Mouse (Mus musculus) liver, embryonic 14.5 days (tissue): ENCODE data around the gene Gm49395. TPM values are rescaled to one million over a fixed set of nuclear protein-coding genes. Genes with fewer than 3 reads are reported as not detected.

Experiments used
- ATAC-seq: fragments of 200-750 bp; cut with Nextera tagmentation; 2 replicates; pipeline ENCODE4 v1.8.0; 2017; ENCODE audit warnings: moderate number of reproducible peaks, mild to moderate bottlenecking, moderate library complexity; ENCODE audit not compliant: insufficient read depth
- DNase-seq, 3 experiments: peaks; one replicate each; pipeline ENCODE4 v3.0.0-alpha.2; 2012 to 2013; ENCODE audit warnings: low read depth in 3 of 3, low spot score in 3 of 3
- H3K27ac ChIP-seq: fragments of 300-500 bp; sonication (generic); 2 replicates; pipeline ENCODE4 v1.5.1; 2014; ENCODE audit warnings: moderate library complexity, mild to moderate bottlenecking, control low read depth, inconsistent platforms
- H3K27me3 ChIP-seq: fragments of 300-500 bp; sonication (generic); 2 replicates; pipeline ENCODE4 v1.6.1; 2014; ENCODE audit warnings: mild to moderate bottlenecking, low read length, moderate library complexity; ENCODE audit not compliant: control insufficient read depth, insufficient read depth
- H3K36me3 ChIP-seq: fragments of 300-500 bp; sonication (generic); replicated peaks from 2 replicates; pipeline ENCODE4 v1.6.1; 2014; ENCODE audit warnings: low read depth; ENCODE audit not compliant: control insufficient read depth, insufficient read depth
- H3K4me1 ChIP-seq, 2 experiments: fragments of 200-500 bp in 1 of 2; fragments of 300-500 bp in 1 of 2; sonication (generic) in 1 of 2; replicated peaks; 2 replicates each; pipeline ENCODE4 v1.6.1; 2012 to 2014; ENCODE audit warnings: antibody characterized with exemption in 1 of 2, inconsistent platforms in 1 of 2, low read length in 1 of 2; ENCODE audit not compliant: control insufficient read depth in 2 of 2, insufficient read depth in 2 of 2
- H3K4me2 ChIP-seq: fragments of 300-500 bp; sonication (generic); 2 replicates; pipeline ENCODE4 v1.6.1; 2014; ENCODE audit warnings: low read depth, mild to moderate bottlenecking, control low read depth, moderate library complexity
- H3K4me3 ChIP-seq, 2 experiments: fragments of 200-500 bp in 1 of 2; fragments of 300-500 bp in 1 of 2; sonication (generic) in 1 of 2; 2 replicates each; pipeline ENCODE4 v1.5.1; 2012 to 2014; ENCODE audit warnings: low read depth in 2 of 2, low read length in 2 of 2, mild to moderate bottlenecking in 2 of 2, control low read depth in 1 of 2, inconsistent platforms in 1 of 2, moderate library complexity in 1 of 2; ENCODE audit not compliant: insufficient read depth in 1 of 2
- H3K9ac ChIP-seq: fragments of 300-500 bp; sonication (generic); replicated peaks from 2 replicates; pipeline ENCODE4 v1.6.1; 2014; ENCODE audit warnings: mild to moderate bottlenecking, control low read depth, moderate library complexity
- H3K9me3 ChIP-seq: fragments of 300-500 bp; sonication (generic); 2 replicates; pipeline ENCODE4 v1.6.1; 2016; ENCODE audit warnings: low read length, mixed read lengths; ENCODE audit not compliant: control insufficient read depth
- CTCF ChIP-seq: IDR thresholded peaks from 2 replicates; pipeline ENCODE4 v1.5.1; 2016; ENCODE audit warnings: antibody characterized with exemption, low read depth, control low read depth
- EP300 ChIP-seq: IDR thresholded peaks from 2 replicates; pipeline ENCODE4 v1.6.1; 2016; ENCODE audit warnings: antibody characterized with exemption, low read depth
- WGBS: fragments of 180-500 bp; shearing (Covaris S2); extraction: QIAGEN DNeasy Blood & Tissue Kit; methylation state at CpG from one replicate; pipeline ENCODE4 v1.1.7; 2014; ENCODE audit not compliant: insufficient replicate concordance; 5-methylcytosine and 5-hydroxymethylcytosine counted together
- polyA plus RNA-seq, 2 experiments: library from polyadenylated mRNA; depleted of rRNA in 1 of 2; stranded (reverse) in 1 of 2; unstranded in 1 of 2; fragments of >200 nt; fragmentation: Nextera tagmentation in 1 of 2; extraction: Ambion mirVana in 1 of 2; gene quantifications; 2 replicates each; pipeline versions ENCODE4 v1.2.1 to v1.2.3; 2012 to 2014

Gm49395 gene
- polyA plus RNA-seq, 2 experiments: 0.58 to 3.2 TPM

DNA sequence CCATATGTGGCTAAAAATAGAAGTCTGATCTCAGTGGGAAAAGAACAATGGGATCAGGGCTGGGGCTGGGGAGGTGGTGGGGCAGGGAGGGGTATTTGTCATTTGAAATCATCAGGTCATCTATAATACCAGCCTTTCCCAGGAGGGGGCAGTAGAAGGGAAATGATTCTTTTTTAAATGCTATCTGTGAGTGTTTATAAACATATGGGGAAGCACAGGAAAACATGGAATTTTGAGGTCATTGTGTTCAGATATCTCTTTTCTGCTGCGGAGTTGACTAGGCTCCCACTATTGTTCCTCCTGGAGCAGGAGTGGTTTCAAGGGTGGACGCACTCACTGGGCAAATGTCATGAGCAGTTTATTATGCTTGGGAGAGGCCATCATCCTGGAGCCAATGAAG lies 114.6 kb downstream of the Gm49395 start:
- Histone ChIP-seq H3K9me3 (no peaks in the 10 kb centered on the region), H3K4me1 (no peaks in the 10 kb centered on the region), H3K27me3 (no peaks in the 10 kb centered on the region), H3K27ac (no peak overlapping the region), H3K36me3 (no peaks in the 10 kb centered on the region), H3K4me3 (no peak overlapping the region), H3K4me2 (no peak overlapping the region), H3K9ac (no peak overlapping the region)
- ATAC-seq (no peak), DNase-seq (no peak)
- WGBS: 32% methylated on average over 2 of the region's 2 CpGs
- TF ChIP-seq CTCF (peak; percentile 27), EP300 (no peak)

Other genes with a start within 250 kb of the Gm49395 start
- 0.29 and 0.47 TPM in 2 replicates for gene Itga2, start 169.8 kb downstream of the Gm49395 start, polyA plus RNA-seq (2012; rRNA removed)
- 0.58 and 0.72 TPM in 2 replicates for gene Itga2, start 169.8 kb downstream of the Gm49395 start, polyA plus RNA-seq (2014; fragmentation: Nextera tagmentation; extraction: Ambion mirVana)
- 14.8 and 19.2 TPM in 2 replicates for gene Pelo, start 11.7 kb downstream of the Gm49395 start, polyA plus RNA-seq (2012; rRNA removed)
- gene Pelo, start 11.7 kb downstream of the Gm49395 start, polyA plus RNA-seq (2014; fragmentation: Nextera tagmentation; extraction: Ambion mirVana): 4.9 and 5.2 TPM in 2 replicates
- 0.81 and 0.94 TPM in 2 replicates for gene Itga1, start within 50 bp of the Gm49395 start, polyA plus RNA-seq (2012; rRNA removed)
- 2.8 and 3.5 TPM in 2 replicates for gene Itga1, start within 50 bp of the Gm49395 start, polyA plus RNA-seq (2014; fragmentation: Nextera tagmentation; extraction: Ambion mirVana)